Mouse (Mus musculus): ENCODE data around the gene Pafah1b1.

Pafah1b1 gene

DNA sequence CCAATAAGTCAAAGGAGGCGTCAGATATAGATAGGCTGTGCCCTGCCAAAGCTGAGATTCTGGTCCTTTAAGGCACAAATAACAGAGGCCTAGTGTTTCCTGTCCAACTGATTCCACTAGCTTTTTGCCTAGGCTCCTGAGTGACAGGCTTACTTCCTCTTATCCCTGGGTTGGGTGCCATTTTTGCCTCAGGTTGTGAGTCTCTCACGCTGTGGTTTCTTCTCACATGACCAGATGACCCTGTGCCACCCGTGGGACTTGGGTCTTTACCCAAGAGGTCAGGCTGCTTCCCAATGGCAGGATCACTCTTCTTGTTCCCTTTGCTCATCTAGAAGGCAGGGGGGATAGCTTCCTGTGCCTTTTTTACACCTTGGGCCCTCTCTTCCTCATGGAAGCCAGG, 60.2 kb downstream of the Pafah1b1 start:
- DNase-seq (ENCODE audit: inconsistent ontology term) = no peak

DNA sequence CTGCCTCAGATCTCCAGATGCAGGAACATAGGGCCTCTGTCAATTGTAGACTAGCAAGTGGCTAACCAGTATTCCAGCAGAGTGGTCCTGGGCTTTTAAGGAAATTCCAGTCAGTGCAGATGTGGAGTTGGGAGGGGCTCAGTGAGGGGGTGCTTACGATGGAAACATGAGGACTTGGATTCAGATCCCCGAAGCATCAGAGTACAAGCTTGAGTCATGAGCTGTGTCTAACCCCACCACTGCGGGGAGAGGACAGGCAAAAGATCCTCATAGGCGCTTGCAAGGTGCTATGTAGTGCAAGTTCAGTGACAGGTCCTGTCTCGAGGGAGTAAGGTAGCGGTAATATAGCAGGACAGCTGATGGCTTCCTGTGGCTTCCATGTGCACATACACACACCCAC, 62.2 kb downstream of the Pafah1b1 start:
- DNase-seq (ENCODE audit: inconsistent ontology term) = no peak

DNA sequence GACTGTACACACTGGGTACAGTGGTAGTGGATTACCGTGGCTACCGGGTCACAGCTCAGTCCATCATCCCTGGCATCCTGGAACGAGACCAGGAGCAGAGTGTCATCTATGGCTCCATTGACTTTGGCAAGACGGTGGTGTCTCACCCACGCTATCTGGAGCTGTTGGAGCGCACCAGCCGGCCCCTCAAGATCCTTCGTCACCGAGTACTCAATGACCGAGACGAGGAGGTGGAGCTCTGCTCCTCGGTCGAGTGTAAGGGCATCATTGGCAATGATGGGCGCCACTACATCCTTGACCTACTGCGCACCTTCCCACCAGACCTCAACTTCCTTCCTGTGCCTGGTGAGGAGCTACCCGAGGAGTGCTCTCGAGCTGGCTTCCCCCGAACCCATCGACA, 62.8 kb downstream of the Pafah1b1 start:
- no peak for DNase-seq (ENCODE audit: inconsistent ontology term)

DNA sequence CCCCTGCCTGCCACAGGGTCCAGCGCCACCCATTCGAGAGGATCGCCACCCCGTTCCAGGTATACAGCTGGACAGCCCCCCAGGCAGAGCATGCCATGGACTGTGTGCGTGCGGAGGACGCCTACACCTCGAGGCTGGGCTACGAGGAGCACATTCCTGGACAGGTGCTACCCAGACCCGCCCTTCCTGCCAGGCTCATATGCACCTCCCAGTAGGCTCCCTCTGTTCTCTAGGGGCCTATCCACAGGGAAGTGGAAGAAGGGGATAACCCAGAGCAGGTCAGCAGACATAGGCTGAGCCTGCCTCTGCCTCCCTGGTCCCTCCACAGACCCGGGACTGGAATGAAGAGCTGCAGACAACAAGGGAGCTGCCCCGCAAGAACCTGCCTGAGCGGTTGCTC, 64.1 kb downstream of the Pafah1b1 start:
- DNase-seq (ENCODE audit: inconsistent ontology term) = no peak

DNA sequence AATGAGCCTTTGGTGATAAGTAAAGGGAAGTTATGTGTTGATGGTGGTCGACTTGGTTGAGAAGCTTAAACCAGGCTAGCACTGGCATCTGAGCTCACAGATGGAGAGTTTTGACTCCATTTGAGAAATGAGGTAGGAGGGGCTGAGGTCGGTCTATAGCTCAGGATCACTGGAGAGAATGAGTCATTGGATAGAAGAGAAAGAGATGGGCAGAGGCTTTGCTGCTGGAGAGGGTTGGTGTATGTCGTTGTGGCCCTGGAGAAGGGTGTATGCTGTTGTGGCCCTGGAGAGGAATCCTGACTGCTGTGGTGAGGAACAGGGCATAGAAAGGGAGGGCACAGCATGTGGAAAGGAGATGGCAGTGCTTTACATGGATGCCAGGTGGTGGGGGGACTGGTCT, 68.5 kb downstream of the Pafah1b1 start:
- DNase-seq (ENCODE audit: inconsistent ontology term) = no peak

DNA sequence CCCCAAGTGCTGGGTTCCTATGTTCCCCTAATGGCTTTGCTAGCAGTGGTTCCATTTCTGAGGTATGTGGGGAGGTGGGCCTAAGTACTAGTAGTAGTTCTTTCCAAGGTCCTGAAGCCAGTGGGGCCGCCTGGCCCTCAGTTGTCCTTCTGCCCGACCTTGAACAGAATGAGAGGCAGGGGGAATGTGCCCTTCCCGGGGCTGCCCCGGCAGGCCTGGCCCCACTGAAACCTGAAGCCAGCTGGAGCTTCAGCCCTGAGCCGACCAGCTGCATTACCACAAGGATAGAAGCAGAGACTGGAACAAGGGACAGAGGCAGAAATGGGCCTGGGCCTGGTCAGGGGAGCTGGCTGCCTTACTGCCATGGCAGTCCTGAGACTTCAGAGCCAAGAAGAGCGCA, 71.1 kb downstream of the Pafah1b1 start:
- DNase-seq (ENCODE audit: inconsistent ontology term) = no peak

DNA sequence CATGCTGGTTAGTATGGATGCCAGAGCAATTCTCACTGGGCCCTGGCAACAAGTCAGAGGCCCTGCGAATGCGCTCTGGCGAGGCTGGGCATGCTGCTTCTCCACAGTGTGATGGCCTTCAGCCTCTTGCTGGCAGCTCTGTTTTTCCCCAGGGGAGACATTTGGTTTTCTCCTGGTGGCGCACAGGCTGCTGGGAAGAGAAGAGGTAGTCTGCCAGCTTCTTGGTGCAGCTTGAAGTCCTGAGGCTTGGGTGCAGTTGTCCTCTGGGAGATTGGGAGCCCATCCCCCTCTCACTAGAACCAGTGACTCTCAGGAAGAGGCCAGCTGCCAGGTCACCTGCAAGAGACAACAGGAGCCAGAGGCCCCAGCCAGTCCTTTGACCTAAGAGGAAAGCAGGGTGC, 71.7 kb downstream of the Pafah1b1 start:
- peak; percentile 25 for DNase-seq (ENCODE audit: inconsistent ontology term)

DNA sequence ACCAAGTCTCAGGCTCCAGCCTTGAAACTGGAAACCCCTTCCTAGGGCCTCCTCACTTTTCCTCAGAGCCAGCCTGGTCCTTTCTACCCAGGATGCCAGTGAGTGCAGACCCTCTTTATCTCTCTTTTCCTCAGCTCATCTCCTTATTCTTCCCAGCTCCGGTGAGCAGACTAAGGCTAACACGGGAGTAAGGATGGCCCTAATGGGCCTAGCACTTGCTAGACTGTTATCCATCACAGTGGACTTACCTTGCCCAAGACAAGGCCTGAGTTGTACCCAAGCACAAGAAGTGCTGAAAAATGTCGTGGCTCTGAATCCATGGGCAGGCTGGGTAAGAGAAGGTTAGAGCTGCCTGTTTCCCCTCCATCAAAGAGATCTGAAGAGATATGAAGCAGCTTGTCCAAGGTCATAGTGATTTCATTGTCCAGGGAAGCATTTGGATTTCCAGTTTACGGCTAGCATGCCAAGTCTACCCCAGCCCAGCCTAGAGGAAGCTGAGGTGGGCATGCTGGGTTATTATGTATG, 73.8 kb downstream of the Pafah1b1 start:
- DNase-seq (ENCODE audit: inconsistent ontology term) = no peak

DNA sequence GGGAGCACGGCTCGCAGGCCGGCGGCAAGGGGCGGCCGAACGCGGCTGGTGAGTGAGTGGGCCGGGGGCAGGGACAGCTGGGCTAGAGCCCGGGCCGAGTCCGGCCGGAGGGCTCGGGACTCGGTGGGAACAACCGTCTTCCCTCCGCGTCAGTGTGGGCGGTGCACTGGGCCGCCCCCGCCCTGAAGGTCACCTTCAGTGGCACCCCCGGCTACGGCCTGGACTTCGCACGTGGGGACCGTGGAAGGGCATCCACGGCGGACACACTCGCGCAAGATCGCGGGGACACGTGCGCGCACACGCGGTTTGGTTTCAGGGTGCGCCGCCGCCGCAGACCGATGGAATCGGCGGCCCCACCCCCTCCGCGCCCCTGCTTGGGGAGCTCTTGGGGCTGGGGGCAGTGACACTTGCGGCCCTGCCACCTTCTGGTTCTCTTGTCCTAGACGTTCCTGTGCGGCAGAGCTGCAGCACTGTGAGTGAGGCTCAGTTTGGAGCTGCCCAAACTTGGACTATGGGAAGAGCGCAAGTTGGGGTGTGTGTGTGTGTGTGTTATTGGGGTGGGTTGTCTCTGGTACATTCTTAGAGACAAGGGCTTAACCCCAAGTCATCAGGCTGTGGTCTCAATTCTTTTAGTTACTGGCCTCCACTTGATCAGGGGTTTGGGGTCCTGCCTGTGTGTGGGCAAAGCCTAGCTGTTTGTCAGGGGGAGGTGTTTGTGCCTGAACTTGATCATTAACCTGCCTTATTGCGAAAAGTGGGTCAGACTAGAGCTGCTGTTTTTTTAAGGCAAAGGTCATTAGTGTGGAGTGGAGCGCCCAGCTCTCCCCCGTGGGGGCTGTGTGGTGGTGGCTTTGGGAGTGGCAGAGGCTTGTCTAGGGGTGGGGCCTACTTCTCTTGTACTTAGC, 74.6 kb downstream of the Pafah1b1 start:
- DNase-seq (ENCODE audit: inconsistent ontology term) = no peak

DNA sequence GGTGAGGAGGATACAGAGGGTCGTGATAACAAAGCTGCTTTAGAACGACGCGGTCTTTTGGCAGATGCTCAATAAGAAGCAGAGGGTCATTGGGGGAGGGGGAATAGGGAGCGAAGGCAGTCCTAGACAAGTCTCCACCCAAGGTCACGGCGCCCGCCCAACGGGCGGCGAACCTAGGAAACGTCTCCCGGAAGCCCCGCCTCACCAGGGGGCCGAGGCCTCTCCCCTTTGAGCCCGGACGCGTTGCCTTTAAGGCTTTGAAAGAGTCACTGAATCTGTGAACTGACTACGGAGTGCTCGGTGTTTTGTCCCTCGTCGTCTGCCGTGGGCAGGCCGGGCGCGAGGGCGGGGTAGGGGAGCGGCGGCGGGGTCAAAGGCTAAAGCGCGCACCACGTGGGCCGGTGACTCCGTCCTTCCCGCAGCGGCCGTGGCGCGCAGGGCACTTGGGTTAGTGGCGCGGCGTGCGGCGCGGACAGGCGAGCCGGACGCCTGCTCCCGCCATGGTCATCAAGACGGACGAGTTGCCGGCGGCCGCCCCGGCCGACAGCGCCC, 75.3 kb downstream of the Pafah1b1 start, which contains the start of gene Cluh:
Cluh (plus strand) TSS at position 401 of the 552 bp plus-strand sequence.
- DNase-seq (ENCODE audit: inconsistent ontology term) = peak; percentile 96

DNA sequence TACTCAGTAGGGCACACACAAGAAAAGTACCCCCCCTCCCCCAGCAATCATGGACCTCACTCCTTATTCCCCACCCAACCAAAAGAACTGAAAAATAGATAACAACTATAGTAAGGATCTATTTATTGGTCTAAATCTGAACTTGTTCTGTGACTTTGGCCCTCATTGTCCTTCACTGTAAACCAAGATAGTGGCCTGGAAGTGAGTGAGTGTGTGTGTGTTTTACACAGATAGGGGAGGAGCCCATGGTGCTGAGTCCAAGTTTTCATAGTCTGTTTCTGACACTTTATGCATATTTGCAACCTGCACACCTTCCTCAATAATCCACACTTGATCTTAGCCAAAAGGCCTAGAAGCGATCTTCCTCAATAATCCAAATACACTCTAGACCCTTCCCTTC, 75.8 kb downstream of the Pafah1b1 start:
- DNase-seq (ENCODE audit: inconsistent ontology term) = no peak

DNA sequence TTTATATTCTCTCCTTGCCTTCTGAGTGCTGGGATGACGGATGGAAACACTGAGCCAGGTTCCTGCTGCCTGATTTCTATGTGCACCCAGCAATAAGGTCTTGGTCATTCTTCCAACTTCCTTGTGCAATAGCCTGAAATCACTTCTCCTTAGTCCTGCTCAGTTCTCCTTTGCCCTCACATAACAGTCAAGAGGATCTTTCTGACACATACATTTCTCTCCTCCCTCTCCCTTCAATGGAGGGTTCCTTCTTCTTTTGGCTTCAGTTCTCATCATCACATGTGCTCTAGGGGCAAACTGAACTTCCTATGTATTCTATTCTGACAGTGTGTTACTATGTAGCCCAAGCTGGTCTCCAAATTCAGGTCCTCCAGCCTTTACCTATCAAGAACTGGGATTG, 76.5 kb downstream of the Pafah1b1 start:
- DNase-seq (ENCODE audit: inconsistent ontology term) = no peak

DNA sequence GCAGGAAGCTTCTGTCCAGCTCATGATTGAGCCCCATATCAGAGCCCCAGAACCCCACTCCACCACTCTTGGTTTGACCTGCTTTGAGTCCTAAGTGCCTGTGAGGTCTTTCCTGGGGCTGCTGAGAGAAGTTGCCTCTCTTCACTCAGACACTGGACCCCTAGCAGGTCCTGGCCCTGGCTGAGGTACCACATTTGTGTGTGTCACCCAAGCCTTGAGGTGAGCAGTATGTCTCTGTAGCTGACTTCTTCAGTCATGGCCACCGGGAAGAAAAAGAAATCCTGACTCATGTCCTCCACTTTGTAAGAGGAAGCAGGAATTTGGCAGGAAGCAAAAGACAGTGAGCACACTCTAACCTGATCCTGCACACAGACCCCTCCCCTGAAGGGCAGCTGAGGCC, 84.8 kb downstream of the Pafah1b1 start:
- DNase-seq (ENCODE audit: inconsistent ontology term) = no peak

DNA sequence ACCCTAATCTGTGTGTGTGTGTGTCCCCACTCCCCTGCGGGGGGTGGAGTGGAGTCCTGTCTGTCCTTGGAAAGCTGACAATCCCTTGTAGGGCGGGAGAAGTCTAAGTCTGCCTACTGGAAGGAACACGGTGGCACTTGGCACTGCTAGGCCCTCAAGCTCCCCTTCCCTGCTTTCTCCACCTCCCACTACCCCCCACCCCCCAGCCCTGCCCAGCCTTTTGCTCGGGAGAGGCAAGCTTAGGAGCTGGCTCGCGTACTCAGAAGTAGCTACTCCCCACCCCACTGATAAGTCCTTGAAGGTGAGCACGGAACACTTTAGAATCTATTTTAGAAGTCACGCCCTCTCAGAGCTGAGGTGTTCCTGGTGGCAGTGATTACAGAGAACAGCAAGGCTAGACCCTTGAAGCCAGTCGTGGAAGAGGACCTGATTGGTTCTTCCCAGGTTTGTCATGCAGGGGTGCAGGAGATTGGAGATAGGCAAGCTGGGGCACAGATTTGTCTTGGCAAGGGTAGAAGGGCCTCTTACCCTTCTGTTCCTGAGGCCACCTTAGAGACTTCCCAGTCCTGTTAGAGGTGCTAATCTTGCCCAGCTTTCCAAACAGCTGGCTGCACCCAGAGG, 85.6 kb downstream of the Pafah1b1 start:
- no peak for DNase-seq (ENCODE audit: inconsistent ontology term)

DNA sequence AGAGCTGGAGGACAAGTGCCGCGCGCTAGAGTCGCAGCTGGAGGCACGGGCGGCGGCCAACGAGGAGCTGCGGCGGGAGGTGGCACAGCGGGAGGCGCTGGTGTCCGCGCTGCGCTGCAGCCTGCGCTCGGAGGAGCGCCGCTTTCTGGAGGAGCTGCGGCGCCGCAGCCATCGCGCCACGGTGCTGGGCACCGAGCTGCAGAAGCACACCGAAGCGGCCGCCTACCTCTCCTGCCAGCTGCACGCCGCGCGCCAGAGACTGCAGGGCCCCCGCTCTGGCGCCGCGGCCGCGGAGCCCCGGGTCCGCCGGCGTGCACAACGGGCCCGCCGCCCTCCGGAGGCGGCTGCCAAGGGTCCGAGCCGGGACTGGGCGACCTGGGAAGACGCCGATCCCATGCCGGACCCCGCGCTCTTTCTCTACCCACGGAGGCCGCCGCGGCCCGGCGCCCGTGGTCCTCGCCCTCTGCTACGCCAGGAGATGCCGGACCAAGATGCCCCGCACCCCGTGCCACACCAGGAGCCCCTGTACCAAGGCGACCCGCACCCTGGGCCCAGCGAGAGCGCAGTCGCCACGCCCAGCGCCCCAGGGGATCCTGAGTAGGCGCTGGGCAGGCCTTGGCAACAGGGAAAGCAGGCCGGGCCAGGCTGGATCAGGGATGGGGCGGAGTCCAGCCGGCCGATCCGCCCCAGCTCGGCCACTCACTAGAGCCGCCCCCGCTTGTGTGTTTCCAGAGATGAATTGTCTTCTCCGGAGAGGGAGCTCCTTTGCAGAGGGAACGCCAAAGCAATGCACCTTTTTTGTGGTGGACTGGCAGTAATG, 86.3 kb downstream of the Pafah1b1 start:
- DNase-seq (ENCODE audit: inconsistent ontology term) = peak; percentile 90

DNA sequence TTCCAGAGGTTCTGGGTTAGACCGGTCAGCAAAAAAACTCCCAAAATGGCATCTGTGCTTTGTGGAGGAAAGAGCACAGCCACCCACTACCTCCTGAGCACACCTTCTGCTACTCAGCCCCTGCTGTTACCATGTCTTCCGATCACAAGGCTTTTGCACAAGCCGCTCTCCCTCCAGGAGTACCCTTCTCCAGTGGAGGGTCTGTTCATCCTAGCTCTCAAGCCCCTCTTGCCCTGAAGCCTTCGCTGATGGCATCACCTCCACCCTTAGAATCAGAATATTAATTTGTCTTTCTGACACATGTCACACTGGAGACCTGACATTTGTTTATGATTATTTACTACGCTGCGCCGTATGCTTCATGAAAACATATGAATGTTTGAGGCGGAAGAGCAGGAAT, 87.0 kb downstream of the Pafah1b1 start:
- no peak for DNase-seq (ENCODE audit: inconsistent ontology term)

DNA sequence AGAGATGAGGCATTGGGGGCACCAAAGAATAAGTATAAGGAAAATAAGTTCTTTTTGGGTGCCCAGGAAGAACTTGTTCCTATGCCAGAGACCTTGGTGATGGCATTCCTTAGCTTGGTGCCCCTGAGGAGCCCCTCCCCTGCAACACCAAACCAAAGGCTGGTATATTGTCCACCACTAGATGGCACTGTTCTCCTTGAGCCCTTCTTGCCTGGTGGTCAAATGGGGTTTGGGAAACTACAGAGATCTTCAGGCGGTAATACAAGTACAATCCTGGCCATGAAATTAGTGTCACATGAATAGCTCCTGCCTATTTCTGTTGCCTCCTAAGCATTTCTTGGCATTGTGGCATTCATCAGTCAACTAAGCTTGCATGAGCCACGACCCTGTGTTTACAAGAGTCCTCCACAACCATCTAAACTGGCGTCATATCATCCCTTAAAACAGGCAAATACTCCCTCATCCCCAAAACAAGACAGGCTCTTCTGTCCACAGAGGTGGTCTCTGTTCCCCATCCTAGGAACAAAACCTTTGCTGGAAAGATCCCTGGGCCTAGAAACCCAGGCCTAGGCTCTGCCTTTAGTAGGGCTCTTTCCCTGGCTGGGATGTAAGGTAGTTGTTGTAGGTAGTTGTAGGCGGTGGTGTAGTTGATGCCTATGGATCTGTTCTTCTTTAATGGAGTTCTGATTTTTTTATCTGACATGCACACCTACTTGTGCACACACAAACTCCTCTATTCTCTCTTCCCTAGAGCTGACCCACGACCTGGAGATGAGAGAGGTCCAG, 89.8 kb downstream of the Pafah1b1 start:
- DNase-seq (ENCODE audit: inconsistent ontology term) = peak; percentile 73

DNA sequence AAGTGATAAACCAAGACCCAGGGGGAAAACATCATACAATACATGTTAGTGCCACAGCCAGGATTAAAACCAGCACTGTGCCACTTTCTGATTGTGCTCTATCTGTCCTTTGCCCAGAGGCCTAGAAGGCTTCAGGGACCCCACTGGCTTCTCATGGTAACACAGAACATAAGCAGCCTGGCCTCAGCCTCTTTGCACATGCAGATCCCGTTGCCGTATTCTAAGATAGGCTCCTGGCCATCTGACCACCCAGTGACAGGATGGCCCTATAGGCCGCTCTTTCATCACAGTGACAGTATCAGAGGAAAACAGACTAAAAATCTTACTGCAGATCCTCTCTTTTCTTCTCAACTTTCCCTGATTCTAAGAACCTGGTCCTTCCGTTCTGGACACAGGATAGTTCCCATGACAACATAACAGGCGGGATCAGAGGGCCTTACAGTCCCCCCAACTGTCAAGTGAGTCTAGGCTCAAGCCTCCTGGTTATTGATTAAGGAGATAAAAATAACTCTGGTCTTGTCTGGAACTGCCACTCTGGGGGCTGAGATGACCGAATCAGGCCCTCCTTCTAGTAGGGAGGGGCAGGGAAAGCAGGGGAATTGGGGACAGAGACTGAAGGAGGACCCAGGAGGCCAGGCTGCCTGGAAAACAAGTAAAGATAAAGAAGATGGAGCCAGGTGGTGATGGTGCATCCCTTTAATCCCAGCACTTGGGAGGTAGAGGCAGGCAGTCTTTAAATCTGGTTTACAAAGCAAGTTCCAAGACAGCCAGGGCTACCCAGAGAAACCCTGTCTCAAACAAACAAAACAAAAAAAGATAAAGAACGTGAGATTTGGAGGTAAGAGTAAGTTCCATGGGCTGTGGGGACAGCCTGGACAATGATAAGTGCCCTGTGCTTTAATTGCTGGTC, 92.3 kb downstream of the Pafah1b1 start:
- no peak for DNase-seq (ENCODE audit: inconsistent ontology term)

DNA sequence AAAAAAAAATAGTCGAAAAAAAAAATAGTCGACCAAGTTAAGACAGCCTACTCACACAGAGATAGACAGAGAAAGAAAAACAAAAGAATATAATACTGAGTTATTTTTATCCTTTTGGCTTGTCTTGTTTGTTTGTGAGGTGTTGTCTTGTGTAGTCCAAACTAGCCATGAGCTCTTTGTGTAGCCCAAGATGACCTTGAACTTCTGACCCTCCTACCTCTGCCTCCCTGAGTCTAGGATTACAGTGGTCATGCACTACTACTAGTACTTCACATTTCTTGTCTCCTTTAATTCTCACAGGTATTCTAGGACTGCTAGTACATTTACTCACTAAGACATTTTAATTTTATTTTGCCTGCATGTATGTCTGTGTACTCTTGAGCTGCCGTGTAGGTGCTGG, 97.0 kb downstream of the Pafah1b1 start:
- no peak for DNase-seq (ENCODE audit: inconsistent ontology term)

DNA sequence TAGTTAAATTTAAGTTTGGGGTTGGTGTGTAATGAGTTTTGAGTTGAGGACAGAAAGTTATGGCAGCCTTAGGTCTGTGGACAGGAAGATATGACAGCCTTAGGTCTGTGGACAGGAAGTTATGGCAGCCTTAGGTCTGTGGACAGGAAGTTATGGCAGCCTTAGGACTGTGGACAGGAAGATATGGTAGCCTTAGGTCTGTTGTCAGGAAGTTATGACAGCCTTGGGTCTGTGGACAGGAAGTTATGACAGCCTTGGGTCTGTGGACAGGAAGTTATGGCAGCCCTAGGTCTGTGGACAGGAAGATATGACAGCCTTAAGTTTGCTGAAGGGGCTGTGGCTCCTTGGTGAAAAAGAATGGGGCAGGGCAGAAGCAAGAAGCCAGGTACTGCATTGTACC, 99.1 kb downstream of the Pafah1b1 start:
- no peak for DNase-seq (ENCODE audit: inconsistent ontology term)

Measured in Muller cell, postnatal 12 days (primary cell).